Mouse (Mus musculus): ENCODE data around the gene Asb13. TPM values are rescaled to one million over a fixed set of nuclear protein-coding genes. Genes with fewer than 3 reads are reported as not detected.

Asb13 gene
- polyA plus RNA-seq, 1 experiment from 2014 or later: 4.4 TPM

Other genes with a start within 250 kb of the Asb13 start
- gene Gdi2, start 96.0 kb upstream of the Asb13 start, polyA plus RNA-seq (2014; fragmentation: Nextera tagmentation; extraction: Ambion mirVana): 339 and 361 TPM in 2 replicates
- 11.2 and 11.9 TPM in 2 replicates for gene Fam208b, start 22.9 kb upstream of the Asb13 start, polyA plus RNA-seq (2014; fragmentation: Nextera tagmentation; extraction: Ambion mirVana)
- not detected in 2 replicates for gene Calml3, start 170.3 kb downstream of the Asb13 start, polyA plus RNA-seq (2014; fragmentation: Nextera tagmentation; extraction: Ambion mirVana)
- not detected in 2 replicates for gene Calm4, start 203.7 kb downstream of the Asb13 start, polyA plus RNA-seq (2014; fragmentation: Nextera tagmentation; extraction: Ambion mirVana)
- not detected in 2 replicates for gene Calm5, start 220.1 kb downstream of the Asb13 start, polyA plus RNA-seq (2014; fragmentation: Nextera tagmentation; extraction: Ambion mirVana)